Mouse (Mus musculus): ENCODE results near the gene Nfib. TPM values are rescaled to one million over a fixed set of nuclear protein-coding genes. Genes with fewer than 3 reads are reported as not detected.

Nfib gene
- polyA plus RNA-seq, 1 experiment from 2014 or later = 71.3 TPM

GRCm38 (mm10) chr4:82479394-82479793 lies 226.2 kb downstream of the Nfib start:
- Histone ChIP-seq H3K9me3 (no peaks in the 10 kb centered on the region), H3K4me1 (replicated peaks) (peaks cover 30% of the 10 kb centered on the region), H3K27me3 (no peaks in the 10 kb centered on the region), H3K9ac (no peak overlapping the region), H3K36me3 (0 out of 2 replicates have a peak, but pooled peaks cover 4% of the 10 kb centered on the region), H3K4me2 (no peak overlapping the region), H3K27ac (replicated peaks) (no peak overlapping the region), H3K4me3 (no peak overlapping the region)
- WGBS = 65% methylated on average over 4 of the region's 4 CpGs
- no peak for ATAC-seq (ENCODE audit: low read depth)

GRCm38 (mm10) chr4:82477742-82478141 lies 227.8 kb downstream of the Nfib start:
- no peaks in the 10 kb centered on the region for H3K9me3 ChIP-seq
- 0 out of 2 replicates have a peak, but pooled peaks cover 4% of the 10 kb centered on the region for H3K36me3 ChIP-seq
- no peak for ATAC-seq (ENCODE audit: low read depth)
- H3K4me1 ChIP-seq (replicated peaks) = peaks cover 28% of the 10 kb centered on the region
- no peak overlapping the region for H3K9ac ChIP-seq
- H3K4me2 ChIP-seq = no peak overlapping the region
- no peak overlapping the region for H3K4me3 ChIP-seq
- no peaks in the 10 kb centered on the region for H3K27me3 ChIP-seq
- no peak overlapping the region for H3K27ac ChIP-seq (replicated peaks)
- WGBS = 95% methylated on average over 2 of the region's 2 CpGs

GRCm38 (mm10) chr4:82476411-82476810 lies 229.1 kb downstream of the Nfib start:
- 52% methylated on average over 2 of the region's 2 CpGs for WGBS
- Histone ChIP-seq H3K9ac (no peak overlapping the region), H3K4me2 (no peak overlapping the region), H3K27me3 (no peaks in the 10 kb centered on the region), H3K4me1 (replicated peaks) (peaks cover 27% of the 10 kb centered on the region), H3K9me3 (no peaks in the 10 kb centered on the region), H3K27ac (replicated peaks) (no peak overlapping the region), H3K4me3 (no peak overlapping the region), H3K36me3 (0 out of 2 replicates have a peak, but pooled peaks cover 4% of the 10 kb centered on the region)
- no peak for ATAC-seq (ENCODE audit: low read depth)

- Histone ChIP-seq H3K4me3 (no peak overlapping the region), H3K36me3 (no peaks in the 10 kb centered on the region), H3K4me1 (replicated peaks) (peaks cover 33% of the 10 kb centered on the region), H3K27ac (replicated peaks) (no peak overlapping the region), H3K9me3 (no peaks in the 10 kb centered on the region), H3K9ac (no peak overlapping the region), H3K27me3 (no peaks in the 10 kb centered on the region), H3K4me2 (no peak overlapping the region)
- no peak for ATAC-seq (ENCODE audit: low read depth)
- WGBS = 85% methylated on average over 5 of the region's 5 CpGs
Measured at GRCm38 (mm10) chr4:82474334-82474733, 231.2 kb downstream of the Nfib start.

GRCm38 (mm10) chr4:82470938-82471320 lies 234.6 kb downstream of the Nfib start:
- Histone ChIP-seq H3K27ac (replicated peaks) (0 out of 2 replicates have a peak overlapping the region, but pooled peaks have one; percentile 2), H3K4me2 (no peak overlapping the region), H3K27me3 (no peaks in the 10 kb centered on the region), H3K4me3 (no peak overlapping the region), H3K4me1 (replicated peaks) (peaks cover 53% of the 10 kb centered on the region), H3K9me3 (no peaks in the 10 kb centered on the region), H3K36me3 (no peaks in the 10 kb centered on the region), H3K9ac (no peak overlapping the region)
- ATAC-seq (ENCODE audit: low read depth) = no peak
- 80% methylated on average over 3 of the region's 3 CpGs for WGBS

GRCm38 (mm10) chr4:82470212-82470937 lies 235.2 kb downstream of the Nfib start:
- Histone ChIP-seq H3K36me3 (no peaks in the 10 kb centered on the region), H3K27ac (replicated peaks) (0 out of 2 replicates have a peak overlapping the region, but pooled peaks have one; percentile 2), H3K4me1 (replicated peaks) (peaks cover 58% of the 10 kb centered on the region), H3K4me3 (no peak overlapping the region), H3K9ac (no peak overlapping the region), H3K4me2 (no peak overlapping the region), H3K9me3 (no peaks in the 10 kb centered on the region), H3K27me3 (no peaks in the 10 kb centered on the region)
- WGBS = 88% methylated on average over 5 of the region's 5 CpGs
- no peak for ATAC-seq (ENCODE audit: low read depth)

GRCm38 (mm10) chr4:82468944-82469343 lies 236.6 kb downstream of the Nfib start:
- no peaks in the 10 kb centered on the region for H3K36me3 ChIP-seq
- no peak overlapping the region for H3K9ac ChIP-seq
- 88% methylated on average over 3 of the region's 3 CpGs for WGBS
- H3K9me3 ChIP-seq = no peaks in the 10 kb centered on the region
- no peak overlapping the region for H3K27ac ChIP-seq (replicated peaks)
- H3K4me2 ChIP-seq = no peak overlapping the region
- H3K27me3 ChIP-seq = no peaks in the 10 kb centered on the region
- no peak overlapping the region for H3K4me3 ChIP-seq
- peaks cover 65% of the 10 kb centered on the region for H3K4me1 ChIP-seq (replicated peaks)
- no peak for ATAC-seq (ENCODE audit: low read depth)

GRCm38 (mm10) chr4:82466717-82467116 lies 238.8 kb downstream of the Nfib start:
- Histone ChIP-seq H3K4me3 (no peak overlapping the region), H3K9ac (no peak overlapping the region), H3K27ac (replicated peaks) (peak overlapping the region; percentile 33; the same call in 1 of the 2 replicates), H3K9me3 (no peaks in the 10 kb centered on the region), H3K27me3 (no peaks in the 10 kb centered on the region), H3K4me1 (replicated peaks) (peaks cover 69% of the 10 kb centered on the region), H3K36me3 (no peaks in the 10 kb centered on the region), H3K4me2 (no peak overlapping the region)
- WGBS = 74% methylated on average over 8 of the region's 8 CpGs
- ATAC-seq (ENCODE audit: low read depth) = no peak

- Histone ChIP-seq H3K4me1 (replicated peaks) (peaks cover 65% of the 10 kb centered on the region), H3K9ac (no peak overlapping the region), H3K4me2 (no peak overlapping the region), H3K4me3 (no peak overlapping the region), H3K36me3 (no peaks in the 10 kb centered on the region), H3K27ac (replicated peaks) (peak overlapping the region; percentile 33; the same call in 1 of the 2 replicates), H3K27me3 (no peaks in the 10 kb centered on the region), H3K9me3 (no peaks in the 10 kb centered on the region)
- WGBS = 71% methylated on average over 6 of the region's 6 CpGs
- no peak for ATAC-seq (ENCODE audit: low read depth)
Measured at GRCm38 (mm10) chr4:82466144-82466543, 239.4 kb downstream of the Nfib start.

GRCm38 (mm10) chr4:82464051-82464632 lies 241.4 kb downstream of the Nfib start:
- Histone ChIP-seq H3K4me1 (replicated peaks) (peaks cover 60% of the 10 kb centered on the region), H3K9ac (no peak overlapping the region), H3K9me3 (no peaks in the 10 kb centered on the region), H3K4me3 (no peak overlapping the region), H3K27ac (replicated peaks) (peak overlapping the region; percentile 65; the same call in 1 of the 2 replicates), H3K27me3 (no peaks in the 10 kb centered on the region), H3K4me2 (peak overlapping the region; percentile 30; the same call in 1 of the 2 replicates), H3K36me3 (no peaks in the 10 kb centered on the region)
- peak; percentile 69 for ATAC-seq (ENCODE audit: low read depth)
- WGBS = 25% methylated on average over 8 of the region's 8 CpGs

GRCm38 (mm10) chr4:82463189-82463715 lies 242.3 kb downstream of the Nfib start:
- H3K4me2 ChIP-seq = 0 out of 2 replicates have a peak overlapping the region, but pooled peaks have one; percentile 3
- no peaks in the 10 kb centered on the region for H3K9me3 ChIP-seq
- no peak overlapping the region for H3K9ac ChIP-seq
- peak; percentile 9; the same call in 1 of the 2 replicates for ATAC-seq (ENCODE audit: low read depth)
- WGBS = 45% methylated on average over 7 of the region's 7 CpGs
- peaks cover 54% of the 10 kb centered on the region for H3K4me1 ChIP-seq (replicated peaks)
- H3K27ac ChIP-seq (replicated peaks) = 0 out of 2 replicates have a peak overlapping the region, but pooled peaks have one; percentile 20
- no peak overlapping the region for H3K4me3 ChIP-seq
- no peaks in the 10 kb centered on the region for H3K27me3 ChIP-seq
- H3K36me3 ChIP-seq = no peaks in the 10 kb centered on the region

- no peak for ATAC-seq (ENCODE audit: low read depth)
- Histone ChIP-seq H3K4me1 (replicated peaks) (peaks cover 47% of the 10 kb centered on the region), H3K9me3 (no peaks in the 10 kb centered on the region), H3K4me3 (no peak overlapping the region), H3K4me2 (no peak overlapping the region), H3K9ac (no peak overlapping the region), H3K27ac (replicated peaks) (no peak overlapping the region), H3K36me3 (no peaks in the 10 kb centered on the region), H3K27me3 (no peaks in the 10 kb centered on the region)
- WGBS = 93% methylated on average over 2 of the region's 2 CpGs
Measured at GRCm38 (mm10) chr4:82461676-82462075, 243.9 kb downstream of the Nfib start.

All from neural tube, embryonic 13.5 days (tissue).